Mouse (Mus musculus) brain, embryonic 14.5 days (tissue): ENCODE data around the gene Klhl21.

ENCODE experiments used
- CTCF ChIP-seq: fragments of 200-500 bp; IDR thresholded peaks from 2 replicates; pipeline ENCODE4 v1.5.1; 2012; ENCODE audit warnings: inconsistent platforms, mild to moderate bottlenecking, moderate library complexity, borderline replicate concordance; ENCODE audit not compliant: insufficient read depth, insufficient read length; ENCODE audit errors: extremely low read depth
- POLR2A ChIP-seq: fragments of 200-500 bp; IDR thresholded peaks from 2 replicates; pipeline ENCODE4 v1.6.1; 2012; ENCODE audit warnings: mild to moderate bottlenecking, inconsistent platforms, borderline replicate concordance; ENCODE audit not compliant: poor library complexity, insufficient read depth, insufficient read length, severe bottlenecking; ENCODE audit errors: extremely low read depth

- TF ChIP-seq POLR2A (no peak), CTCF (no peak)
Observed at GRCm38 (mm10) chr4:151962817-151963216, 45.8 kb upstream of the Klhl21 start.
